Mouse (Mus musculus) hindbrain, embryonic 14.5 days (tissue): Measurements from ENCODE around the gene Il7r. TPM values are rescaled to one million over a fixed set of nuclear protein-coding genes. Genes with fewer than 3 reads are reported as not detected.

Experiments
- ATAC-seq: fragments of 200-750 bp; cut with Nextera tagmentation; 2 replicates; pipeline ENCODE4 v1.8.0; 2017; ENCODE audit warnings: moderate number of reproducible peaks, mild to moderate bottlenecking, moderate TSS enrichment, moderate library complexity; ENCODE audit not compliant: low FRiP score
- DNase-seq: peaks from one replicate; pipeline ENCODE4 v3.0.0-alpha.2; 2015; ENCODE audit warnings: low spot score
- H3K27ac ChIP-seq: fragments of 300-500 bp; sonication (generic); 2 replicates; pipeline ENCODE4 v1.5.1; 2014; ENCODE audit warnings: mild to moderate bottlenecking, moderate library complexity
- H3K27me3 ChIP-seq: fragments of 300-500 bp; sonication (generic); 2 replicates; pipeline ENCODE4 v1.6.1; 2014; ENCODE audit warnings: mild to moderate bottlenecking, low read length, mixed read lengths; ENCODE audit not compliant: control insufficient read depth, insufficient read depth
- H3K36me3 ChIP-seq: fragments of 300-500 bp; sonication (generic); replicated peaks from 2 replicates; pipeline ENCODE4 v1.6.1; 2014; ENCODE audit not compliant: control insufficient read depth, insufficient read depth
- H3K4me1 ChIP-seq: fragments of 300-500 bp; sonication (generic); replicated peaks from 2 replicates; pipeline ENCODE4 v1.6.1; 2014; ENCODE audit warnings: antibody characterized with exemption, low read length, mixed read lengths; ENCODE audit not compliant: control insufficient read depth, insufficient read depth
- H3K4me2 ChIP-seq: fragments of 300-500 bp; sonication (generic); replicated peaks from 2 replicates; pipeline ENCODE4 v1.6.1; 2014; ENCODE audit warnings: mild to moderate bottlenecking, moderate library complexity
- H3K4me3 ChIP-seq: fragments of 300-500 bp; sonication (generic); replicated peaks from 2 replicates; pipeline ENCODE4 v1.5.1; 2014; ENCODE audit warnings: mild to moderate bottlenecking, low read length
- H3K9ac ChIP-seq: fragments of 300-500 bp; sonication (generic); 2 replicates; pipeline ENCODE4 v1.6.1; 2014
- H3K9me3 ChIP-seq: fragments of 300-500 bp; sonication (generic); 2 replicates; pipeline ENCODE4 v1.6.1; 2016; ENCODE audit warnings: low read length; ENCODE audit not compliant: control insufficient read depth
- WGBS: fragments of 180-500 bp; shearing (Covaris S2); extraction: QIAGEN DNeasy Blood & Tissue Kit; methylation state at CpG from one replicate; pipeline ENCODE4 v1.1.7; 2014; 5-methylcytosine and 5-hydroxymethylcytosine counted together
- polyA plus RNA-seq: library from polyadenylated mRNA; unstranded; fragments of >200 nt; fragmentation: Nextera tagmentation; extraction: Ambion mirVana; gene quantifications from 2 replicates; pipeline ENCODE4 v1.2.1, GENCODE M21; 2014

Gene Il7r
- polyA plus RNA-seq, 1 experiment from 2014 or later, result not detected

DNA sequence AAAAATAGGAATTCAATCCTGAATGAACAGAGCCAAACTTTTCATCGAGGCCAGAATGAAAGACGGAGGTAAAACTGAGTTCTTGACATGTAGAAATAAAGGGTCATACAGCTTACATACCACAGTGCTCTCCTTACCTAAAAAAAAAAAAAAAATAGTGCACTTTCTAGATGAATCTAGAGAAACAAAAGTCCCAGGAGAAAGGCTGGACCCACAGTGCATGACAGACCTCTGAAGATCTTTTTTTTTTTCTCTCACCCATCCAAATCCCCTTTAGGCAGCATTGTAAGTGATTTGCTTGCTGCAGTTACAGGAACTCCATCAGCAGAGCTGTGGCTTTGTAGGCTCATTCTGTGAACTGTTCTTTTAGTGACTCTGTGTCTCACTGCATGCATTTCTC, 19.0 kb upstream of the Il7r start:
- WGBS, result 91% methylated on average over 2 of the region's 2 CpGs
- Histone ChIP-seq H3K4me3 (no peak overlapping the region), H3K36me3 (no peaks in the 10 kb centered on the region), H3K9ac (no peak overlapping the region), H3K4me1 (no peaks in the 10 kb centered on the region), H3K27ac (no peak overlapping the region), H3K9me3 (no peaks in the 10 kb centered on the region), H3K4me2 (no peak overlapping the region), H3K27me3 (no peaks in the 10 kb centered on the region)
- DNase-seq (no peak), ATAC-seq (no peak)

- 82% methylated on average over 1 of the region's 1 CpGs for WGBS
- no peak for ATAC-seq
- Histone ChIP-seq H3K36me3 (no peaks in the 10 kb centered on the region), H3K27ac (no peak overlapping the region), H3K4me3 (no peak overlapping the region), H3K4me1 (no peaks in the 10 kb centered on the region), H3K9ac (no peak overlapping the region), H3K27me3 (no peaks in the 10 kb centered on the region), H3K4me2 (no peak overlapping the region), H3K9me3 (no peaks in the 10 kb centered on the region)
- no peak for DNase-seq
Measured at GRCm38 (mm10) chr15:9535200-9535599, 5.2 kb upstream of the Il7r start.

GRCm38 (mm10) chr15:9533356-9533902, 3.5 kb upstream of the Il7r start:
- 89% methylated on average over 3 of the region's 3 CpGs for WGBS
- Histone ChIP-seq H3K4me3 (no peak overlapping the region), H3K9ac (no peak overlapping the region), H3K27ac (no peak overlapping the region), H3K27me3 (no peaks in the 10 kb centered on the region), H3K9me3 (no peaks in the 10 kb centered on the region), H3K4me2 (no peak overlapping the region), H3K36me3 (no peaks in the 10 kb centered on the region), H3K4me1 (no peaks in the 10 kb centered on the region)
- DNase-seq, result no peak
- ATAC-seq, result no peak

GRCm38 (mm10) chr15:9529646-9530045, 330 bp downstream of the Il7r start:
- Histone ChIP-seq H3K9ac (no peak overlapping the region), H3K27me3 (no peaks in the 10 kb centered on the region), H3K4me3 (no peak overlapping the region), H3K4me2 (no peak overlapping the region), H3K4me1 (no peaks in the 10 kb centered on the region), H3K36me3 (no peaks in the 10 kb centered on the region), H3K9me3 (no peaks in the 10 kb centered on the region), H3K27ac (no peak overlapping the region)
- 79% methylated on average over 3 of the region's 3 CpGs for WGBS
- DNase-seq, result no peak
- no peak for ATAC-seq

GRCm38 (mm10) chr15:9528186-9528935, 1.6 kb downstream of the Il7r start:
- no peak overlapping the region for H3K27ac ChIP-seq
- no peak for DNase-seq
- H3K36me3 ChIP-seq, result no peaks in the 10 kb centered on the region
- no peaks in the 10 kb centered on the region for H3K27me3 ChIP-seq
- WGBS, result 78% methylated on average over 3 of the region's 3 CpGs
- H3K4me3 ChIP-seq, result no peak overlapping the region
- H3K4me1 ChIP-seq, result no peaks in the 10 kb centered on the region
- H3K9me3 ChIP-seq, result no peaks in the 10 kb centered on the region
- no peak for ATAC-seq
- H3K4me2 ChIP-seq, result no peak overlapping the region
- no peak overlapping the region for H3K9ac ChIP-seq

DNA sequence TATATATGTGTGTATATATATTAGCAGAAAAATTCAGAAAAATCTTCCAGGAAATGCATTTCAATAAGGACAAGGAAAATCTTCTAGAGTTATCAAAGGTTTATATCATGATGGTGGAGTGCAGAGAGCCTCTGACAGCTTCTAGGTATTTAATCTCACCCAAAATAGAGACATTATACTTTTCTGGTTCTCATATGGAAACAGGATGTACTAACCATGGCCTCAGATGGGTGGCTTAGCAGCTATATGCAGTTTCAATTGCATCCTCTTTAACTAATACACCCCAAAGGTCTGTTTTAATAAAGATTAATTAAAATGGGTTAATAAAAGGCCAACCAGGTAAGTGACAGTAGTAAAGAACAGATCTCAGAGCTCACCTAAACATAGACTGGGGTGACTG, 3.6 kb downstream of the Il7r start:
- no peak for ATAC-seq
- Histone ChIP-seq H3K27me3 (no peaks in the 10 kb centered on the region), H3K4me1 (no peaks in the 10 kb centered on the region), H3K4me3 (no peak overlapping the region), H3K27ac (no peak overlapping the region), H3K36me3 (no peaks in the 10 kb centered on the region), H3K4me2 (no peak overlapping the region), H3K9me3 (no peaks in the 10 kb centered on the region), H3K9ac (no peak overlapping the region)
- DNase-seq, result no peak

- Histone ChIP-seq H3K27me3 (no peaks in the 10 kb centered on the region), H3K4me3 (no peak overlapping the region), H3K9ac (no peak overlapping the region), H3K9me3 (no peaks in the 10 kb centered on the region), H3K4me2 (no peak overlapping the region), H3K4me1 (no peaks in the 10 kb centered on the region), H3K27ac (no peak overlapping the region), H3K36me3 (no peaks in the 10 kb centered on the region)
- DNase-seq (no peak), ATAC-seq (no peak)
- WGBS, result 86% methylated on average over 5 of the region's 5 CpGs
Measured at GRCm38 (mm10) chr15:9524907-9525306, 5.1 kb downstream of the Il7r start.

GRCm38 (mm10) chr15:9523956-9524355, 6.0 kb downstream of the Il7r start:
- ATAC-seq (no peak), DNase-seq (no peak)
- H3K4me2 ChIP-seq, result no peak overlapping the region
- H3K9ac ChIP-seq, result no peak overlapping the region
- H3K36me3 ChIP-seq, result no peaks in the 10 kb centered on the region
- no peak overlapping the region for H3K4me3 ChIP-seq
- no peaks in the 10 kb centered on the region for H3K9me3 ChIP-seq
- H3K27me3 ChIP-seq, result no peaks in the 10 kb centered on the region
- H3K4me1 ChIP-seq, result no peaks in the 10 kb centered on the region
- 87% methylated on average over 5 of the region's 5 CpGs for WGBS
- H3K27ac ChIP-seq, result no peak overlapping the region

DNA sequence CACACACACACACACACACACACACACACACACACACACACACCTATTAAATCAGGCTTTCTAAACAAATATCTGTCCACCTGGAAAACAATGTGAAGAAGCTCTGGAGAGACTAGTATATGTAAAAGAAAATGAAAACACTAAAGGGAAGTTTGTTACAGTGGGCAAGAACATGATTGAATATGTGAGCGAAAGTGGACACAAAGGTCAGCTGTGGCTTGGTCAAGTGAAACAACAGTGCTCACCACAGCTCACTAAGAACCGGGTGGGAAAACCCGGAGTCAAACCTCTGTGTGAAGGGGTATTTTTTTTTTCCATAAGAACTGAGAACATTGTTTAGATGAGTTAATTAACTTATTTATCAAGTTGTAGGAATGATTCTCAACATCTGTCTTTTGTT, 6.9 kb downstream of the Il7r start:
- 88% methylated on average over 3 of the region's 3 CpGs for WGBS
- H3K36me3 ChIP-seq, result no peaks in the 10 kb centered on the region
- no peak overlapping the region for H3K4me2 ChIP-seq
- H3K4me3 ChIP-seq, result no peak overlapping the region
- H3K27me3 ChIP-seq, result no peaks in the 10 kb centered on the region
- H3K4me1 ChIP-seq, result no peaks in the 10 kb centered on the region
- H3K27ac ChIP-seq, result no peak overlapping the region
- DNase-seq (no peak), ATAC-seq (no peak)
- no peak overlapping the region for H3K9ac ChIP-seq
- H3K9me3 ChIP-seq, result no peaks in the 10 kb centered on the region

DNA sequence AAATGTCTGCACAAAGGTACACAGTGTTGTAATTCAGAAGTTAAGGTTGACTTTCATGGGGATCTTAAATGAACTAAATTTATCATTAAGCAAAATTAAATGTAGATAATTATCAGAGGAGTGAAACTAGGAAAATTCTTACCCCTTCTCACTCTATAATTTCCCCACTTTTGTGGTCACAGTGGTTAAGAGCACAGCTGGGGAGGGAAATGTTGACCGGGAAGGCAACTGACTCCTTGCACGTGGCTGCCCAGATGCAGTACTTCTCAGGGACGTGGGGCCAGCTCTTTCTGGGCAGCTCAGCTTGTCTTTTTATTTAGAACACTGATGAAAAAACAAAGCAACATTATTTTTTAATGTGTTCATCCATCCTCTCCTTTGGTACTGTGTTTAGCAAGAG, 37.9 kb downstream of the Il7r start:
- no peak for ATAC-seq

More for the DNA sequence above, 37.9 kb downstream of the Il7r start:
- Histone ChIP-seq H3K9ac (no peak overlapping the region), H3K4me2 (no peak overlapping the region), H3K36me3 (no peaks in the 10 kb centered on the region), H3K9me3 (no peaks in the 10 kb centered on the region), H3K4me3 (no peak overlapping the region), H3K4me1 (no peaks in the 10 kb centered on the region), H3K27ac (no peak overlapping the region), H3K27me3 (no peaks in the 10 kb centered on the region)
- DNase-seq, result no peak
- WGBS, result 84% methylated on average over 3 of the region's 3 CpGs
